Mouse (Mus musculus) liver, adult 2 months (tissue): ENCODE data around the gene Ube2v1. TPM values are rescaled to one million over a fixed set of nuclear protein-coding genes. Genes with fewer than 3 reads are reported as not detected.

ENCODE experiments used
- DNase-seq: peaks from one replicate; pipeline ENCODE4 v3.0.0-alpha.2; 2011; ENCODE audit warnings: low read depth, low spot score; ENCODE audit errors: extremely low read depth
- H3K27ac ChIP-seq: fragments of 200-500 bp; replicated peaks from 2 replicates; pipeline ENCODE4 v1.5.1; 2012; ENCODE audit warnings: low read depth, mild to moderate bottlenecking, control low read depth, inconsistent platforms, low read length; ENCODE audit not compliant: insufficient read depth
- H3K27me3 ChIP-seq: fragments of 200-500 bp; 2 replicates; pipeline ENCODE4 v1.6.1; 2012; ENCODE audit warnings: mild to moderate bottlenecking, moderate library complexity, low read length, inconsistent platforms; ENCODE audit not compliant: control insufficient read depth, insufficient read depth
- H3K36me3 ChIP-seq: fragments of 200-500 bp; 2 replicates; pipeline ENCODE4 v1.6.1; 2012; ENCODE audit warnings: low read length, inconsistent platforms; ENCODE audit not compliant: control insufficient read depth, insufficient read depth
- H3K4me1 ChIP-seq: fragments of 200-500 bp; 2 replicates; pipeline ENCODE4 v1.6.1; 2011; ENCODE audit warnings: low read length; ENCODE audit not compliant: control insufficient read depth, insufficient read depth
- H3K4me3 ChIP-seq: fragments of 200-500 bp; 2 replicates; pipeline ENCODE4 v1.5.1; 2011; ENCODE audit warnings: low read depth, mild to moderate bottlenecking, control low read depth, low read length, moderate library complexity; ENCODE audit not compliant: insufficient read depth
- H3K79me2 ChIP-seq: fragments of 200-500 bp; 2 replicates; pipeline ENCODE4 v1.6.1; 2012; ENCODE audit warnings: inconsistent platforms, mild to moderate bottlenecking, low read length, moderate library complexity; ENCODE audit not compliant: control insufficient read depth, insufficient read depth
- H3K9ac ChIP-seq: fragments of 200-500 bp; 2 replicates; pipeline ENCODE4 v1.6.1; 2012; ENCODE audit warnings: low read depth, mild to moderate bottlenecking, control low read depth, inconsistent platforms, low read length
- CTCF ChIP-seq: fragments of 200-500 bp; IDR thresholded peaks from 2 replicates; pipeline ENCODE4 v1.5.1; 2011; ENCODE audit warnings: low read depth, low read length, control low read depth
- POLR2A ChIP-seq: fragments of 200-500 bp; IDR thresholded peaks from 2 replicates; pipeline ENCODE4 v1.6.1; 2011; ENCODE audit warnings: low read length, control low read depth; ENCODE audit not compliant: insufficient read depth; ENCODE audit errors: extremely low read depth
- WGBS: fragments of 180-500 bp; shearing (Covaris S2); methylation state at CpG from one replicate; pipeline ENCODE4 v1.1.7; 2018; 5-methylcytosine and 5-hydroxymethylcytosine counted together
- polyA plus RNA-seq: library from polyadenylated mRNA; depleted of rRNA; stranded (reverse); fragments of >200 nt; gene quantifications from 2 replicates; pipeline ENCODE4 v1.2.3, GENCODE M21; 2012
- total RNA-seq: library from RNA; depleted of rRNA; stranded (reverse); fragments of >200 nt; gene quantifications from 2 replicates; pipeline ENCODE4 v1.2.3, GENCODE M21; 2014

Gene Ube2v1
- total and polyA plus RNA-seq, 2 experiments = 26.2 to 75.2 TPM

GRCm38 (mm10) chr2:167602978-167603377 lies 28.9 kb downstream of the Ube2v1 start:
- Histone ChIP-seq H3K79me2 (no peaks in the 10 kb centered on the region), H3K27me3 (no peaks in the 10 kb centered on the region), H3K4me3 (no peak overlapping the region), H3K27ac (no peak overlapping the region), H3K9ac (no peak overlapping the region), H3K36me3 (no peaks in the 10 kb centered on the region), H3K4me1 (no peaks in the 10 kb centered on the region)
- TF ChIP-seq POLR2A (no peak), CTCF (peak; percentile 66)
- WGBS = 72% methylated on average over 5 of the region's 5 CpGs
- DNase-seq = no peak

- 90% methylated on average over 2 of the region's 2 CpGs for WGBS
- Histone ChIP-seq H3K79me2 (no peaks in the 10 kb centered on the region), H3K4me3 (no peak overlapping the region), H3K36me3 (no peaks in the 10 kb centered on the region), H3K27me3 (no peaks in the 10 kb centered on the region), H3K9ac (no peak overlapping the region), H3K27ac (no peak overlapping the region), H3K4me1 (no peaks in the 10 kb centered on the region)
- TF ChIP-seq CTCF (no peak), POLR2A (no peak)
- DNase-seq = no peak
Observed at GRCm38 (mm10) chr2:167602364-167602763, 29.5 kb downstream of the Ube2v1 start.

- Histone ChIP-seq H3K4me3 (no peak overlapping the region), H3K36me3 (no peaks in the 10 kb centered on the region), H3K4me1 (no peaks in the 10 kb centered on the region), H3K27me3 (no peaks in the 10 kb centered on the region), H3K27ac (no peak overlapping the region), H3K9ac (no peak overlapping the region), H3K79me2 (no peaks in the 10 kb centered on the region)
- TF ChIP-seq CTCF (no peak), POLR2A (no peak)
- DNase-seq = no peak
- WGBS = 85% methylated on average over 8 of the region's 8 CpGs
Observed at GRCm38 (mm10) chr2:167600481-167600995, 31.4 kb downstream of the Ube2v1 start.

- no peak overlapping the region for H3K9ac ChIP-seq
- H3K79me2 ChIP-seq = no peaks in the 10 kb centered on the region
- H3K27ac ChIP-seq = no peak overlapping the region
- 0 out of 2 replicates have a peak, but pooled peaks cover 2% of the 10 kb centered on the region for H3K4me1 ChIP-seq
- no peaks in the 10 kb centered on the region for H3K27me3 ChIP-seq
- H3K36me3 ChIP-seq = no peaks in the 10 kb centered on the region
- TF ChIP-seq POLR2A (no peak), CTCF (no peak)
- 90% methylated on average over 6 of the region's 6 CpGs for WGBS
- H3K4me3 ChIP-seq = no peak overlapping the region
- DNase-seq = no peak
Observed at GRCm38 (mm10) chr2:167599917-167600316, 32.0 kb downstream of the Ube2v1 start.

GRCm38 (mm10) chr2:167599195-167599594 lies 32.7 kb downstream of the Ube2v1 start:
- TF ChIP-seq CTCF (no peak), POLR2A (no peak)
- 0 out of 2 replicates have a peak, but pooled peaks cover 2% of the 10 kb centered on the region for H3K4me1 ChIP-seq
- H3K79me2 ChIP-seq = no peaks in the 10 kb centered on the region
- H3K36me3 ChIP-seq = no peaks in the 10 kb centered on the region
- no peak overlapping the region for H3K9ac ChIP-seq
- H3K27ac ChIP-seq = no peak overlapping the region
- no peak for DNase-seq
- H3K27me3 ChIP-seq = no peaks in the 10 kb centered on the region
- no peak overlapping the region for H3K4me3 ChIP-seq
- 91% methylated on average over 5 of the region's 5 CpGs for WGBS

DNA sequence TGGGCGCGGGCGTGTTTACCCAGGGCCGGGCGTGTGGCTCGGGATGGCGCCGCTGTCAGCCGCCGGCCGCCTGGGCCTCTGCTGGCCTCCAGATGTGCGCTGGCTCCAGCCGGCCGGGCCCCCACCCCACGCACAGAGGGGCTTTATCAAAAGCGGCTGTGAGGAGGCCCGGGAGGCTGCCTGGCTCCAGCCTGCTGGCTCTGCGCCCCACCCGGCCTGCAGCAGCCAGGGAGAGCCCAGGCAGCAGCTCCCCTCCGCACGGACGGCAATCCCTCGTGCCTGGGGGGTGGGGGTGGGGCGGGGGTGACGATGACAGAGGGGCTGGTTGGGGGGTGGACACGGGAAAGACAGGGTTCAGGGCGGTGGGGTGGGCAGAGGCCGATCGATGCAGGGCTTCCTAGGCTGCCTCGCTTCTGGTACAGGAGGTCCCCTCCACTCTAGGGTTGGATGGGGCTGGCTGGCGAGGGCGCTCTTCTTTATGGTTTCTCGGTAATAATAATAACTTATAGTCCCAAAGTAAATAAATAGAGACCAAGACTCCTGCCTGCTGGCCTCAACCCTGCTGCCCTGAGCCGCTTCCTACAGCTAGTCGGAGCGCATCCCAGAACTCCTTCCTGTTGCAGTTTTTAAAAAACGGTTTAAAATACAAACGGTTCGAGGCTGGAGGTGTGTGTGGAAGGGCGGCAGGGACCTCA lies 34.3 kb downstream of the Ube2v1 start:
- no peaks in the 10 kb centered on the region for H3K27me3 ChIP-seq
- peaks cover 6% of the 10 kb centered on the region; the same call in 1 of the 2 replicates for H3K4me1 ChIP-seq
- no peak for DNase-seq
- 38% methylated on average over 40 of the region's 40 CpGs for WGBS
- peak overlapping the region; percentile 37; the same call in 1 of the 2 replicates for H3K27ac ChIP-seq
- no peak overlapping the region for H3K4me3 ChIP-seq
- TF ChIP-seq CTCF = no peak
- no peak for TF ChIP-seq POLR2A
- H3K36me3 ChIP-seq = no peaks in the 10 kb centered on the region
- H3K9ac ChIP-seq = 0 out of 2 replicates have a peak overlapping the region, but pooled peaks have one; percentile 17
- no peaks in the 10 kb centered on the region for H3K79me2 ChIP-seq
